Mouse (Mus musculus): ENCODE measurements at regions not wholly inside any gene's neighbourhood (a gene's known extent, or its start where the extent isn't known, plus 50 kb on each side); places are given as distances from the start of the nearest gene placed in this dataset.

DNA sequence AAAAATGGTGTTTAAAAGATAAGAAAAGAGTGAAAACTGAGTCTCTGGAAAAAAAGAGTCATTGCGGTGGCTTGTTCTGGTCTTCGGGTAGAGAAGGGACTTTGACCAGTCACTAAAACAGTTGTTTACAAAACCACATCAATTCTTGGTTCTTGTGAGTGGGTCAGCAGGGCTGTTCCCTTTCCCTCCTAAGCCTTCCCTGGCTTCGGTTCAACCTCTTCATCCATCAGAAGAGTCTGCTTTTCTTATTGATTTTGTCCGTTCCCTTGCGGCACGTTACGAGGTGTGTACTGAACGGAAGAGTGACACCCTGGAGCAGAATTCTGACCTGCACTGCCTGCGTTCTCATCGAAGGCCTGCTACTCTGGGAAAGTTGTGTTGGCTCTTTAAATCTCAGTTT lies 229.1 kb upstream of the G2e3 start:
- DNase-seq (ENCODE audit: low spot score), result no peak

DNA sequence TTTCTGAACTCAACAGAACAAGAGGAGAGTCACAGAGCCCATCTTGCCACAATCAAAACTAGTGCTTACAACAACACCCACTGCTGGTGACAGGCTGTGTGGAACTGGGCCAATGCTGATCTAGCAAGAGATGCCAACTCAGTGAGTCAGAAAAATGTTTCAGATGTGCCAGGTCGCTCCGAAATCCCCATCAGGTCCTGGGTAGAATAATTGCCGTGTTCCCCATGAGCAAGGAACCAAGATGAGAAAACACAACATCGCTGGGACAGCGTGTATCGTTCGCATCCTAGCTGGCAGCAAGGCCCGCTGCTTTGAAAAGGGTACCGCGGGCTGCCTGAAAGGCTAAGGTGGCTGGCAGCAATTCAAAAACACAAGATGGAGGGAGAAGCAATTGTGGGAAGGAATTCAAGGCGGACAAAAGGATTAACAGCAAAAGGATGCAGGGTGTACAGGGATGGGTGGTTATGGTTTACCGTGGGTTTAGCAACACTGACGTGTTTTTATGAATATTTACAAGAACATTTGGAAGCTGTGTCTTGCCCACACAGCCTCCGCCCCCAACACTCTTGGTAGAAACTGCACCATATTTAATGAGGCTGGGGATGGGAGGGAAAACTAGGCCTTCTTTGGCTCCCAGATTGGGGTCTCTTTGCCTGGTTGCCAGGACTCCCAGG lies 229.7 kb upstream of the G2e3 start:
- no peak for DNase-seq (ENCODE audit: low spot score)

DNA sequence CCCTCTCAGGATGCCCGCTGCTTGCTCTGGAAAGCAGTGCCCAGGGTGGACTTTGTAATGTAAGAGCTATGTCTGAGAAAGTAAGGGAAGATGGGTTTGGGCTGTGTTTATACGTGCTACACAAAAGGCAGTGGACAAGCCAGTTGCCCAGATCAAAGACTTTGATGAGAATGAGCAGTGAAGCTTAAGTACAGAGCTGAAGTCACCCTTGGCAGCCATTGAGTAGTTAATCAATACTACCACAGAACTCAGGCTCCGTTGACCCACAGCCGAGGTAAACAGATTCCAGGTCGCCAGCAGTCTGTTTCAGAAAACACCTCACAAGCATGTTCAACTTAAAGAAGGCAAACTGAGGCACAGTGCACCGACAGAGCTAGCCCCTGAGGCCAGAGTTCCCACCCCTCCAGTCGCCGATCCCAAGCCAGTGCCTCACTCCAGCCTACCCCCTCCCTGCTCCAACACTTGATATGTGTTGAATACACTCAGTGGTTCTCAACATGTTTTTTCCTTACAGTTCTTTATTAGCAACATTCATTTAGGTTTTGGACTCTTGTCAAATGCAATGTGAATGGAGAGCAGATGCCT lies 230.3 kb upstream of the G2e3 start:
- no peak for DNase-seq (ENCODE audit: low spot score)

DNA sequence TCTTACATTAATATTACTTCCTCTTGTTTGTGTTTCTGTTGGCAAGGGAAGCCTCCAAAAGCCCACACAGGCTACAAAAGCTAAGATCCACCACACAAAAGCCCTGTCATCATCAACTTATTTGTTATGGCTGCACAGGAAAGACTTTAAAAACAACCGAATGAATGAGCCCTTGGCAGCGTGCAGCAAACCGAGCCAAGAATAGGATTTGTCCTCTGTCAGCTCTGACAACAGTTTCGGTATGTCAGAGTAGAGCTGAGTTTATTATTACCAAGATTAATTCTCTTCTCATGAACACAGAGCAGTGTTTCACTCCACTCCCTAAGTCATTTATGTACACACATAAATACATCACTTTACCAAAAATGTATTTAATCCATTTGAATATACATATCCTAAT lies 236.1 kb upstream of the G2e3 start:
- DNase-seq (ENCODE audit: low spot score), result no peak

DNA sequence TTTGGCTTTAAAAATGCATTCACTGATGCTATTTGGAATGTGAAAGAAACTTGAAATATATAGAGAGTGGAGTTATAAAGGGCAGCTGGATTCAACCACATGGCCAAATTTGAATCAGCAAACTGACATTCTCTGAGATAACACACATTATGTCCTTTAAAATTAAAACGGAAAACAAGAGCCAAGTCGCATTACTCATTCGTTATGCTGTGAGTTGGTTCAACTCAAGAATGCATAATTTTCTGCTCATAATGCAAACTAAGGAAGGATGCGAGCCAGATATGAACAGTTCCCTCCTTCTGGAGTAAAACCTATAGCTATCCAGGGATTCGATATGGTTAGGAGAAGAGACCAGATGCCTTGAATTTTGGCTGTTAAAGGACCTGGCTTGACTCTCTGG lies 239.8 kb upstream of the G2e3 start:
- no peak for DNase-seq (ENCODE audit: low spot score)

DNA sequence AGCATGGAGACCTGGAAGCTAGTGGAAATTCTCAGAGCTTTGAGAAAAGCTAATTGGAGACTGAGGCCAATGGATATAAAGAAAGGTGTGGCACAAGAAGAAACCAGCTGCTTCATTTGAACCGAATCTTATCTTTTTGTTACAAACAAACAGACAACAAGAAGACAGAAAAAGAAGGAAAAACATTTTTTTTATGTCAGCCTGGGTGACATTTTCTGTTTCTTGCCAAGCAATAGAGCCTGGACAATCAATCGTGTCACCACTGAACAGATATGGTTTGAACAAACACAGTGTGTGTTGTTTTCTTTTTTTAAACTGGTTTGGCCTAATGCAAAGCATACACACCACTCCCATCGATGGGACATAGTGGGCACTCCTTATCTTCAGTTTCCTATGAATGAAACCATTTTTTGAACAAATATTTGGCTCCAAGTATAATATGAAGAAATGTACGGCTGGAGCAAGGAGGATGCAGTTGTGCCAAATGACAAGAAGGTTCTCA lies 244.3 kb upstream of the G2e3 start:
- no peak for DNase-seq (ENCODE audit: low spot score)

DNA sequence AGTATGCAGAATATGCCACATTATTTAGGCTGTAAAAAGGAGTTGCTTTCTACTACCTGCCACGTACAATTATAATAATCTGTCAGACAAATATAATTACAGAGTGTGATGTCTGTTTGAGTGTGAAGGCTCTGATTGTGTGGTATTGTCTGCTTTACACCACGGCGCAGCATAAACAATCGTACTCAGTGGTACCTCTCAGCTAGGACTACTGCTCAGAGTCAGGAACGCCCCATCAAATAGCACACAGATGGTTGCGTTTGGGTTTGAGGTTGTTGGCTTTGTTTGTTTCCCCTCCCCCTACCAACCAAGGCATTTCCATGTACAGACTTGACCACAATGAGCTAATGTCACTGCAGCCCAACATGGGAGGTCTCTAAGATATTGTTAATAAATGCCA lies 246.2 kb upstream of the G2e3 start:
- DNase-seq (ENCODE audit: low spot score), result no peak

DNA sequence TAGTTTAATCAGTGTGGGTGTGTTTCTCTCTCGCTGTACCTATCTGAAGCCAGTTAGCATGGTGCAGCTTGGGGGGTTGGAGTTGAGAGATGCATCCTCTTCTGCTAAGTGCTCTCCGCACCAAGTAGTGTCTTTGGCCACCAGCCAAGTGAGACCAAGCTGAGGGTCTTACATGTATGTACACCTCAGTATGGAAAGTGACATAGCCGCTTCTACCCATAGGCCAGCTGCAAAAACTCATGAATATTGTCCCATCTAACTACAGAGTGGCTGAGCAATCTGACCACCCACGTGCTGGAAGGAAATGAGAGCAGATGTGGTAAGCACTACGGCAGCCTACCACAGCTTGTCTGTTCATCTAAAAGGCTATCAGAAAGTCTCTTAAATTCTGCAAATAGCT lies 247.0 kb upstream of the G2e3 start:
- DNase-seq (ENCODE audit: low spot score), result no peak

DNA sequence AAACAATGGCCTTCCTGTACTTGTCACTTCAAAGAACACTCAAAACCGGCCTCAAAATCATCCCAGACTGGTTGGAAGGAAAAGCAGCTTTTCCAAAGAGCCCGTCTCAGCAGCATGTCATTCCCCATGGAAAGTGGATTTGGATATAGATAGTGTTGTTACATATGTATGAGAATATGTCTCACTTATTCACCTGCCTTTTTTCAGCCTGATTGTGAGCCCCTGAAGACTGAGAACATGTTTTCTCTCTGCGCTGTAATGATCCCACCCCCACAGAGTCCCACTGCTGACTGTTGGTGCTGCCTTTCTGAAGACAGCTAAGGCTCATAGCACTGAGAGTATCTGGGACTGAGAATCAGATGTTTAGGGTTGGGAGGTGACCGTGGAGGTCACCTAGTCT lies 251.9 kb upstream of the G2e3 start:
- DNase-seq (ENCODE audit: low spot score), result no peak

DNA sequence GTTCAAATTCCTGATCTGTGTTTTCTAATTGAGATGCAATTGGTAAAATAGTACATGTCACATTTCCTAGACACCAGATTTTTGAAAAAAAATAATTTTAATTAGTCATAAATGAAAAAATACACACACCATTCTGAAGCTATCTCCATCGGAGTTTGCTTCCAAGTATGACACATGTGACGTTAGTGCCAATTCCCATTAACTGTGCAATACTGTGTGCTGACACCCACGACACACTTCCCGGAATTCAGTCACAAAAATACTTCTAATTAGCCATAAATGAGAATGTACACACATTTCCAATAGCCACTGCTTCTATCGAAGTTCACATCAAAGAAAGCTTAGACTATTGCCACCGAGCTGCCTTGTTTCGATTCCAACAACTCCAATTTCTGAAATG lies 258.5 kb upstream of the G2e3 start:
- DNase-seq (ENCODE audit: low spot score), result peak; percentile 1

DNA sequence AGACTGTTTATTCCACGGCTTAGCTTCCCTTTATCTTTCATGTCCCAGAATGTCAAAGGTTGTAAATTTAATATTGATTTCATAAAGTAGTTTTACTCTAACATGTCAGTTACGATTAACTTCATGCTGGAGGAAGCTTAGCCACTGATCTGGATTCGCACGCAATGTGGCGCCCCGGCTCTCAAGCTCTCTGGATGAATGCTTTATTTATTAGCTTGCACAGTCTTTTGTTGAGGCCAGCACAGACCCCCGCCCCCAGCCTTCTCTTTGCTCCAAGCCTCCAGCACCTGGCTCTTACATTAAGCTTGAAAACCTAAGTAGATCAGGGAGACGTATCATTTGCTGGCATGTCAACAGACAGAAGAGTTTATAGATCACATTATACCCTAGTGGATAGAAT lies 266.1 kb upstream of the G2e3 start:
- no peak for DNase-seq (ENCODE audit: low spot score)

DNA sequence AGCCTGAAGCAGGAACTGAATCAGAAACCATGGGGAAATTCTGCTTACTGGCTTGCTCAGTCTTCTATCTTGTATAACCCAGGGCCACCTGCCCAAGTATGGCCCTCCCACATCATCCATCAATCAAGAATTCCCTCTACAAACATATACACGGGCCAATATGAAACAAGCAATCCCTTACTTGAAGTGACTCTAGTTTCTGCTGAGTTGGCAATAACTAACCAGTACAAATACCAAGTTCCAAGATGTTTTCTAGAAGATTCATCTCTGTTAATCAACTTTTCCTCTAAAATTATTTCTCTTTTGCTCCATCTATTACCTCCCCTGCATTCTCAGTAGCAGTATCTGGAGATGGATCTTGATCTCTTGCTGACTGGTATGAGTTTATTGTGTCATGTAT lies 274.4 kb upstream of the G2e3 start:
- DNase-seq (ENCODE audit: low spot score), result no peak

DNA sequence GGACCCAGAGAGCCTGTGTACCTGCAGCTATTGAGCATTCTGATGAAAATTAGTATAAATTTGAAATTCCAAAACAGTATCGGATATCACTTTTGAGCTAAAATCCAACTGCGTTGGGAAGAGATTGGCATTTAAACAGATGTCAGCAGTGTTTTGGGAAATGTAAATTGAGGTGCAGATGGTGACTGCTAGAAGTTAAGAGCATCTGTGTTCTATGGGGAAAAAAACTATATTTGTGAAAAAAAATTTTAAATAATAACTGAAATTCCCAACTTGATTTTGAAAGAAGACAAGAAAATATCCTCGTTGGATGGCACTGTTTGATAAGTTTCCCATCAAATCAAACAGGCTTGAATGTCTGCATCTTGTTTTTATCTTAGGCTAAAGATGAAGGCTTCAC lies 286.9 kb upstream of the G2e3 start:
- DNase-seq (ENCODE audit: low spot score), result no peak

DNA sequence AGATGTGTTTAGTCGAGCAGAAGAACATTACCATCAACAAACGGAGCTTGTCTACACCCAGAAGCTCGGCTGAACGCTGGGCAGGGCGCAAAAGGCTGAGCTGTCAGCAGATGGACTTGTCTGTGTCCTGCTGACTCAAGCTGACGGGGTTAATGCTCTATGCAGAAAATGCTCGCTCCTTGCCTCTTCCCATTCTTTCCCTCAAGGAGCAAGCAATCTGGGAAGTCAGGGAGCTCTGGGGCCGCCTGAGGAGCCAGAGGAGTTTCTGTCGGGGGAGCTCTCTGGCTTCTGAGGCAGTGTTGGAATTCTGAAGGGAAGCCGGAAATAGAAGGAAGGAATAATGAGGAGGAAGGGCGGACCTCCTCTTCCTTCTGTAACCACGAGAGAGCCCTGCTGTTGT lies 289.3 kb upstream of the G2e3 start:
- no peak for DNase-seq (ENCODE audit: low spot score)

DNA sequence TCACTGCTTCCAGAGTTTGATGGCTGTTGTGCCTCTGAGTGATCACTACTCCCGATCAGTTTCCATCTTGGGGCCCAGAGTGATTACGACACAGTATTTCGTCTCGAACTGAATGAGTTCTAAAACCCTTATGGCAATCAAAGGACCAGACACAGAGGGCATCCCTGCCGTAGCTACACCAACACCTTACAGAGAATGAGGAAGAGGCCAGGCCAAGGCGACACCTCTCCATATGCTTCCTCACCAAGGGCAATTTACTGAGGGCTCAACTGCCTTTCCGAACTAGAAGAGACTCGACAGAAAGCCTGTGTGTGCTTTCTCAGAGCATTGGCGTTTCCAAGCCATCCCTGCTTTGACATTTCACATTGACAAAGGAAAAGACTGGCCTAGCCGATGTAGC lies 289.8 kb upstream of the G2e3 start:
- DNase-seq (ENCODE audit: low spot score), result no peak

DNA sequence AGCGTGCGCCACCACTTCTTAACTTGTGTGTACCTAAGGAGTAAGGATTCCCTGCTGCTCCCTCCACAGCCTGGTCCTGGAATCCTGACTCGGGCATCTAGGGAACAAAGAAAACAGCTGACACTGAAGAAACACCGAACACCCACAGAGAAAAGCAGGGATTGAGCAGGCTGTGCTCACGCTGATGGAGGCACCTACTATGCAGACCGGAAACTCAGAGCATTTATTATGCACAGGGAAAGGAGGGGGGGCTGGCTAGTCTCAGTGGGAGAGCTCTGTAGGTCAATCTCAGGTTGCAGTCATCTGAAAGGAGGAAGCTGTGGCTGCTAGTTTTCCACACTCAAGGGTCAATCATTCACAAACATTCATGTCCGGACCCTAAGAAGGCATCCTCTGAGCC lies 300.7 kb upstream of the G2e3 start:
- no peak for DNase-seq (ENCODE audit: low spot score)

DNA sequence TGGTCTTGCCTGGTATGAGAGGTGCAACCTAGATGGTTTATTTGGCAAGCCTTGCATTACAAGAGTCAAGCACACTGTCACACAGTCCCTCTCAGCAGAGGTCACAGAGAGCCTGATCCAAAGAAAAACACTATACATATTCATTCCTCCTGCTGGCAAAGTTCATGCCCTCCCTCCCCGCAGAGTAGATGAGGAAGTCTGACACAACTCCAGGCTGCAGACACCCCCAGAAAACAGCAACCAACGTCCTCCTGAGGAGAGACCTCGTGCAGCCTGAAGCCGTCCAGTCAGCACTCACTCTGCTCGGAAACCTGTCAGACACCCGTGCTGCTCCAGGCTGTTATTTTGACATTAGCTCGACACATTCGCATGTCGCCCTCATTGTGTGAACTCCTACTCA lies 302.4 kb upstream of the G2e3 start:
- no peak for DNase-seq (ENCODE audit: low spot score)

DNA sequence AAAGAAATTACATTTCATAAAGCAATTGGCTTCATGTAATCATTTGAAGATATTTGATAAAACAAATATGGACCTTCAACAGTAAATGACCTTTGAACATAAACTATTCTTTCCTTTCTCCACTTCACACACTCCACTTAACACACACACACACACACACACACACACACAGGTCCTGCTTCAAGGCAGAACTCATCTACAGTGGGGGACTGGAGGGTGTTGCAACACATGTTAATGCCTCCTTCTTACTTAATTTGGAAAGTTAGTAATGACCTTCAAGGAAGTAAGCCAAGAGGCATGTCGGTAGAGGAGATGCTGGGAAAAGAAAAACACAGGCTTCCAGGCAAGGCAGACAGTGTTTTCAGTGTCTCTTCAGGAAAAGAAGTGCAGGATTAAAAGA lies 302.8 kb upstream of the G2e3 start:
- no peak for DNase-seq (ENCODE audit: low spot score)

DNA sequence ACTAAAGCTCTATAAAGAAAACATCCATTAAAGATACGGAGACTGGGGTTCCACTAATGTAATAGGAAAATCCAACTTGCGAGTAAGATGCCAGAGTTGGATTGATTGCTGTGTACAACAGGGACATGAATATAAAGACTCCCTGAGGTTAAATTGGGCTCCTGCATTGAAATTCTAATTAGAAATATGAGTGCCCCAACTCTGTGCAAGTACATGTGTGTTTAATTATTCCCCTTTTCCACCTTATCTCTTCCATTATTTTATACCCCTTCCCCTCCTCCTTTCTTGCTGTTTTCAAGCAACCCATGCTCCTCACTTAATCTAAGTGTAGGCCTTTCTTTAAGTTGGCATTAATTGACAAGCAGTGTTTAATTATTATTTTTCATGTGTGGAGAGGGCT lies 315.7 kb upstream of the G2e3 start:
- DNase-seq (ENCODE audit: low spot score), result no peak

DNA sequence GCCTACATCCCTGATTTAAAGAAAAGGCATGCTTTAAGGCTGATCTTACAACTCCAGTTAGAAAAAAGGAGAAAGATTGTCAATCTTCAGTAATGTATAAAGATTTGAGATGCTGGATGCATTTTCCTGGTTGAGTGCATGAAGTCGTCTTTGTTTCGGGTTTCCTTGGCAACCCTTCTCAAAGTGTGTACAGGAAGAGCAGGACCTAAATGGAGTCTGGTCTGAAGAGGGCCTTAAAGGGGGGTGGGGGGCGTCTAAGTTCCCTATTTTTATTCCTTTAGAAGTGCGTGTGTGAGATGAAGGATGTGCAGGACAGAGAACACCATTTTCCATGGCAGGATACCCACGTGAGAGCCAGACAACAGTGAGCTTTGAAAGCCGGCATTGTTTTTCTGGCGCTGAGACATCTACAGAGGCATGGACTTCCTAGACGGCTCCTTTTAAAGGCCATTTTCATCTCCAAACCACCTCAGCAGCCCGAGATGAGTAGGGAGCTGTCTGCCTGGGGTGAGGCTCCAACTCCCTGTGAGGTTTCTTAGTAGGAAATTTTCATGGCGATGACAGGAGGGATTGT lies 319.2 kb upstream of the G2e3 start:
- DNase-seq (ENCODE audit: low spot score), result no peak

DNA sequence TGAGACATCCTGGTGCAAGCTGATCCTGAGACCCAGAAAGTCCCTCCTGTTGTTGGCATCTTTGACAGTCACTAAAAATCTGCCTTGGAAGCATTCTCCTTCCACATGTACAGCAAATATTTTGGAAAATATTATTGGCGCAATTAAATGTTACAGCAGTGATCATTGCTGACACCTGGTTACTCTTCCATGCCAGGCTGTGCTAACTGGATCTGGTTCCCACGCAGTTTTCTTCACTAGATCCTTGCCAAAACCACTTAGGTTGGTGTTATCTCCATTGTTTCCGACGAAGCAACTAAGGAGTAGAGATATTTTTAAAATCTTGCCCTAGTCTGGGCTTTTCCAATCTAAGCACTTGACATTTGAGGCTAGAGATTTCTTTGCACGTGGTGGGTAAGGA lies 321.8 kb upstream of the G2e3 start:
- DNase-seq (ENCODE audit: low spot score), result no peak

DNA sequence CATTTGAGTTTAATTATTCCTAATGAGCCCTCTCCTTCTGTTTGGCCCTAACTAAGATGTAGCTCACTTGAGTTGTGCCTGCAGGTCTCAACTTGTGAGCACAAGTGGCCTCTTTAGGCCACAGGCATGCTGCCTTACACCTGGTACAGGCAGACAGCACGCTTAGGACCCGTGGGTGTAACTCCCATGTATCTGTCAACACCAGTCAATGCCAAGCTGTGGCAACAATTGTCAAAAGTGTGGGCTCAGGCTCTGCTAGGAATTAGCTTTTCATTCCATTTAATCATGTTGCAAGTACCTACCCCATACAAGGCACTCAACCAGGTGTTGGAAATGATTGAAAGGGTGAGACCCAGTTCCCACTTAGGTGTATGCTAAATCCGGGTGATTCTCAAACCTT lies 322.3 kb upstream of the G2e3 start:
- DNase-seq (ENCODE audit: low spot score), result no peak

DNA sequence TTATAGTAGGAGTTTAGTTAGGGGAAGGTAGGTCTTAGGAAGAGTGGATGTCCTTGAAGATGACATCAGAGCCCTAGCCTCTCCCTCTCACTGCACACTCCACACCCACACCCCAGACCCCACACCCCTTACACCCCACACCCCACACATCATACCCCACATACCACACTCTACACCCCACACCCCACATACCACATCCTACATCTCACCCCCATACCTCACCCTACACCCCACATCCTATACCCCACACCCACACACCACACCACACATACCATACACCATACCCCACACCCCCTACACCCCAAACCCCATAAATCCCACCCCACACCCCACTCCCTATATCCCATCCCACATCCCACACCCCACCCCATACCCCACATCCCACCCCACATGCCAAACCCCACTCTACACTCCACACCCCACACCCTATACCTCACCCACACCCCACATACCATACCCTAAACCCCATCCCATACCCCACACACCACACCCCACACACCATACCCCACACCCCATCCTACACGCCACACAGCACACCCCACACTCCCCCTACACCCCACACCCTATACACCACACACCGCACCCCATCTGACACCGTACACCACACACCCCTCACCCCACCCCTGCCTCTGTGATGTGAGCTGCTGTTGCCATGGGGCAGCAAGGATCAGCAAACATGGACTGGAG lies 323.7 kb upstream of the G2e3 start:
- no peak for DNase-seq (ENCODE audit: low spot score)
